Mouse (Mus musculus) frontal cortex, postnatal 10 days (tissue): Measurements from ENCODE around the gene Abr.

Experiments
- DNase-seq, 2 experiments: peaks; one replicate each; pipeline ENCODE4 v3.0.0; 2022; ENCODE audit warnings: low spot score in 2 of 2, mixed read lengths in 1 of 2

The Abr gene

GRCm38 (mm10) chr11:76622152-76622565 is at the start of gene Abr:
TSS of gene Abr (minus strand) at chr11:76622314.
- DNase-seq = peak; percentile 12 to 46

GRCm38 (mm10) chr11:76667807-76668206 is 45.7 kb upstream of the Abr start:
- DNase-seq = no peak

- no peak for DNase-seq
These were observed 44.0 kb upstream of the Abr start for GRCm38 (mm10) chr11:76666002-76666649.

- DNase-seq = no peak
These were observed 39.8 kb upstream of the Abr start for GRCm38 (mm10) chr11:76661790-76662468.

- DNase-seq = no peak
These were observed 37.2 kb upstream of the Abr start for GRCm38 (mm10) chr11:76659138-76659930.

GRCm38 (mm10) chr11:76657450-76657970 is 35.4 kb upstream of the Abr start:
- no peak for DNase-seq

GRCm38 (mm10) chr11:76655106-76655505 is 33.0 kb upstream of the Abr start:
- DNase-seq = peak in 1 of 2 experiments; percentile 43

GRCm38 (mm10) chr11:76652838-76653334 is 30.8 kb upstream of the Abr start:
- DNase-seq = no peak

GRCm38 (mm10) chr11:76650862-76651560 is 28.9 kb upstream of the Abr start:
- peak in 1 of 2 experiments; percentile 26 for DNase-seq

GRCm38 (mm10) chr11:76647500-76647899 is 25.4 kb upstream of the Abr start:
- peak; percentile 68 to 75 for DNase-seq

- DNase-seq = peak; percentile 20 to 38
These were observed 24.9 kb upstream of the Abr start for GRCm38 (mm10) chr11:76647062-76647461.

GRCm38 (mm10) chr11:76645955-76646354 is 23.8 kb upstream of the Abr start:
- peak; percentile 78 to 89 for DNase-seq

GRCm38 (mm10) chr11:76645036-76645435 is 22.9 kb upstream of the Abr start:
- DNase-seq = no peak

- DNase-seq = no peak
These were observed 22.1 kb upstream of the Abr start for GRCm38 (mm10) chr11:76644257-76644656.

- DNase-seq = no peak
These were observed 18.1 kb upstream of the Abr start for GRCm38 (mm10) chr11:76640231-76640630.

- no peak for DNase-seq
These were observed 17.3 kb upstream of the Abr start for GRCm38 (mm10) chr11:76639269-76639985.

GRCm38 (mm10) chr11:76630487-76630886 is 8.4 kb upstream of the Abr start:
- DNase-seq = no peak

- no peak for DNase-seq
These were observed 7.9 kb upstream of the Abr start for GRCm38 (mm10) chr11:76630023-76630422.

- no peak for DNase-seq
These were observed 6.5 kb upstream of the Abr start for GRCm38 (mm10) chr11:76628613-76629012.

- no peak for DNase-seq
These were observed 2.8 kb upstream of the Abr start for GRCm38 (mm10) chr11:76624881-76625280.

- DNase-seq = no peak
These were observed 2.0 kb upstream of the Abr start for GRCm38 (mm10) chr11:76624071-76624470.
